Mouse (Mus musculus): Measurements from ENCODE around the gene Bcl11a.

The Bcl11a gene

GRCm38 (mm10) chr11:24129358-24130185 lies 51.7 kb downstream of the Bcl11a start:
- DNase-seq (ENCODE audit: inconsistent age in 2 of 2, low spot score in 1 of 2), result no peak

- no peak for DNase-seq (ENCODE audit: inconsistent age in 2 of 2, low spot score in 1 of 2)
These were observed 52.4 kb downstream of the Bcl11a start for GRCm38 (mm10) chr11:24130186-24130760.

GRCm38 (mm10) chr11:24131818-24132217 lies 54.0 kb downstream of the Bcl11a start:
- DNase-seq (ENCODE audit: inconsistent age in 2 of 2, low spot score in 1 of 2), result no peak

GRCm38 (mm10) chr11:24132358-24132757 lies 54.5 kb downstream of the Bcl11a start:
- no peak for DNase-seq (ENCODE audit: inconsistent age in 2 of 2, low spot score in 1 of 2)

- no peak for DNase-seq (ENCODE audit: inconsistent age in 2 of 2, low spot score in 1 of 2)
These were observed 55.0 kb downstream of the Bcl11a start for GRCm38 (mm10) chr11:24132853-24133252.

GRCm38 (mm10) chr11:24133484-24133883 lies 55.6 kb downstream of the Bcl11a start:
- no peak for DNase-seq (ENCODE audit: inconsistent age in 2 of 2, low spot score in 1 of 2)

- no peak for DNase-seq (ENCODE audit: inconsistent age in 2 of 2, low spot score in 1 of 2)
These were observed 56.1 kb downstream of the Bcl11a start for GRCm38 (mm10) chr11:24133928-24134327.

GRCm38 (mm10) chr11:24135244-24135643 lies 57.4 kb downstream of the Bcl11a start:
- DNase-seq (ENCODE audit: inconsistent age in 2 of 2, low spot score in 1 of 2), result no peak

- DNase-seq (ENCODE audit: inconsistent age in 2 of 2, low spot score in 1 of 2), result no peak
These were observed 58.4 kb downstream of the Bcl11a start for GRCm38 (mm10) chr11:24136084-24136785.

- DNase-seq (ENCODE audit: inconsistent age in 2 of 2, low spot score in 1 of 2), result no peak
These were observed 60.0 kb downstream of the Bcl11a start for GRCm38 (mm10) chr11:24137891-24138290.

GRCm38 (mm10) chr11:24138600-24139375 lies 60.9 kb downstream of the Bcl11a start:
- no peak for DNase-seq (ENCODE audit: inconsistent age in 2 of 2, low spot score in 1 of 2)

- DNase-seq (ENCODE audit: inconsistent age in 2 of 2, low spot score in 1 of 2), result no peak
These were observed 61.6 kb downstream of the Bcl11a start for GRCm38 (mm10) chr11:24139432-24139831.

- DNase-seq (ENCODE audit: inconsistent age in 2 of 2, low spot score in 1 of 2), result no peak
These were observed 62.1 kb downstream of the Bcl11a start for GRCm38 (mm10) chr11:24139952-24140351.

- no peak for DNase-seq (ENCODE audit: inconsistent age in 2 of 2, low spot score in 1 of 2)
These were observed 63.1 kb downstream of the Bcl11a start for GRCm38 (mm10) chr11:24140948-24141347.

- DNase-seq (ENCODE audit: inconsistent age in 2 of 2, low spot score in 1 of 2), result no peak
These were observed 63.8 kb downstream of the Bcl11a start for GRCm38 (mm10) chr11:24141479-24142251.

GRCm38 (mm10) chr11:24142316-24142715 lies 64.5 kb downstream of the Bcl11a start:
- DNase-seq (ENCODE audit: inconsistent age in 2 of 2, low spot score in 1 of 2), result peak; percentile 38 to 85

- DNase-seq (ENCODE audit: inconsistent age in 2 of 2, low spot score in 1 of 2), result no peak
These were observed 66.5 kb downstream of the Bcl11a start for GRCm38 (mm10) chr11:24144159-24144946.

GRCm38 (mm10) chr11:24146034-24146433 lies 68.2 kb downstream of the Bcl11a start:
- DNase-seq (ENCODE audit: inconsistent age in 2 of 2, low spot score in 1 of 2), result no peak

- no peak for DNase-seq (ENCODE audit: inconsistent age in 2 of 2, low spot score in 1 of 2)
These were observed 68.6 kb downstream of the Bcl11a start for GRCm38 (mm10) chr11:24146437-24146836.

- no peak for DNase-seq (ENCODE audit: inconsistent age in 2 of 2, low spot score in 1 of 2)
These were observed 69.8 kb downstream of the Bcl11a start for GRCm38 (mm10) chr11:24147698-24148097.
